Mouse (Mus musculus): ENCODE data around the gene Mapk12. TPM values are rescaled to one million over a fixed set of nuclear protein-coding genes. Genes with fewer than 3 reads are reported as not detected.

Mapk12 gene
- polyA plus RNA-seq, 1 experiment from 2014 or later: 16.7 TPM

- peak overlapping the region; percentile 97 for H3K9ac ChIP-seq
- H3K4me2 ChIP-seq: peak overlapping the region; percentile 92
- ATAC-seq (ENCODE audit: low FRiP score): no peak
- H3K36me3 ChIP-seq (replicated peaks): 0 out of 2 replicates have a peak, but pooled peaks cover 2% of the 10 kb centered on the region
- H3K4me1 ChIP-seq: peaks cover 93% of the 10 kb centered on the region
- H3K9me3 ChIP-seq: no peaks in the 10 kb centered on the region
- WGBS: 69% methylated on average over 4 of the region's 4 CpGs
- H3K27me3 ChIP-seq: no peaks in the 10 kb centered on the region
- H3K4me3 ChIP-seq (replicated peaks): peak overlapping the region; percentile 85
- H3K27ac ChIP-seq: peak overlapping the region; percentile 58
Observed at GRCm38 (mm10) chr15:89177576-89178259, 37.2 kb upstream of the Mapk12 start.

- H3K4me3 ChIP-seq (replicated peaks): peak overlapping the region; percentile 11; the same call in 1 of the 2 replicates
- WGBS: 13% methylated on average over 5 of the region's 5 CpGs
- H3K4me1 ChIP-seq: peaks cover 93% of the 10 kb centered on the region
- peak overlapping the region; percentile 58 for H3K27ac ChIP-seq
- no peaks in the 10 kb centered on the region for H3K9me3 ChIP-seq
- H3K9ac ChIP-seq: peak overlapping the region; percentile 42
- H3K36me3 ChIP-seq (replicated peaks): 0 out of 2 replicates have a peak, but pooled peaks cover 2% of the 10 kb centered on the region
- ATAC-seq (ENCODE audit: low FRiP score): no peak
- no peaks in the 10 kb centered on the region for H3K27me3 ChIP-seq
- H3K4me2 ChIP-seq: peak overlapping the region; percentile 92
Observed at GRCm38 (mm10) chr15:89177121-89177520, 36.6 kb upstream of the Mapk12 start.

- ATAC-seq (ENCODE audit: low FRiP score): no peak
- 79% methylated on average over 13 of the region's 13 CpGs for WGBS
- H3K9me3 ChIP-seq: no peaks in the 10 kb centered on the region
- no peak overlapping the region for H3K9ac ChIP-seq
- no peak overlapping the region for H3K4me3 ChIP-seq (replicated peaks)
- H3K36me3 ChIP-seq (replicated peaks): peaks cover 6% of the 10 kb centered on the region; the same call in 1 of the 2 replicates
- H3K27ac ChIP-seq: 0 out of 2 replicates have a peak overlapping the region, but pooled peaks have one; percentile 36
- no peak overlapping the region for H3K4me2 ChIP-seq
- H3K27me3 ChIP-seq: no peaks in the 10 kb centered on the region
- H3K4me1 ChIP-seq: peaks cover 93% of the 10 kb centered on the region
Observed at GRCm38 (mm10) chr15:89175411-89176155, 35.1 kb upstream of the Mapk12 start.

GRCm38 (mm10) chr15:89174889-89175339 is 34.4 kb upstream of the Mapk12 start:
- peaks cover 98% of the 10 kb centered on the region for H3K4me1 ChIP-seq
- no peaks in the 10 kb centered on the region for H3K27me3 ChIP-seq
- WGBS: 56% methylated on average over 11 of the region's 11 CpGs
- H3K36me3 ChIP-seq (replicated peaks): peaks cover 10% of the 10 kb centered on the region
- peak overlapping the region; percentile 92 for H3K4me2 ChIP-seq
- no peak overlapping the region for H3K9ac ChIP-seq
- no peak overlapping the region for H3K4me3 ChIP-seq (replicated peaks)
- ATAC-seq (ENCODE audit: low FRiP score): no peak
- H3K27ac ChIP-seq: no peak overlapping the region
- no peaks in the 10 kb centered on the region for H3K9me3 ChIP-seq

- H3K4me1 ChIP-seq: peaks cover 98% of the 10 kb centered on the region
- peak; percentile 45 for ATAC-seq (ENCODE audit: low FRiP score)
Observed at GRCm38 (mm10) chr15:89173906-89174214, 33.4 kb upstream of the Mapk12 start.

GRCm38 (mm10) chr15:89173024-89173905 is 32.8 kb upstream of the Mapk12 start:
- Histone ChIP-seq H3K4me3 (replicated peaks) (peak overlapping the region; percentile 49), H3K27ac (peak overlapping the region; percentile 86), H3K4me2 (peak overlapping the region; percentile 92), H3K4me1 (peaks cover 95% of the 10 kb centered on the region), H3K9me3 (no peaks in the 10 kb centered on the region), H3K27me3 (no peaks in the 10 kb centered on the region), H3K9ac (peak overlapping the region; percentile 68), H3K36me3 (replicated peaks) (peaks cover 25% of the 10 kb centered on the region)
- under 1% methylated on average over 62 of the region's 65 CpGs for WGBS
- peak; percentile 65 for ATAC-seq (ENCODE audit: low FRiP score)

More at GRCm38 (mm10) chr15:89173906-89174214, 33.4 kb upstream of the Mapk12 start:
- Histone ChIP-seq H3K4me2 (peak overlapping the region; percentile 92), H3K4me3 (replicated peaks) (peak overlapping the region; percentile 49), H3K27ac (no peak overlapping the region), H3K27me3 (no peaks in the 10 kb centered on the region), H3K9ac (peak overlapping the region; percentile 68), H3K36me3 (replicated peaks) (peaks cover 19% of the 10 kb centered on the region), H3K9me3 (no peaks in the 10 kb centered on the region)
- 1% methylated on average over 15 of the region's 15 CpGs for WGBS

GRCm38 (mm10) chr15:89172276-89172935 is 31.9 kb upstream of the Mapk12 start:
- Histone ChIP-seq H3K4me1 (peaks cover 86% of the 10 kb centered on the region), H3K9me3 (no peaks in the 10 kb centered on the region), H3K9ac (peak overlapping the region; percentile 68), H3K27ac (peak overlapping the region; percentile 86), H3K4me2 (peak overlapping the region; percentile 92), H3K36me3 (replicated peaks) (peaks cover 33% of the 10 kb centered on the region), H3K27me3 (no peaks in the 10 kb centered on the region), H3K4me3 (replicated peaks) (peak overlapping the region; percentile 49)
- ATAC-seq (ENCODE audit: low FRiP score): no peak
- WGBS: 23% methylated on average over 17 of the region's 17 CpGs

- ATAC-seq (ENCODE audit: low FRiP score): no peak
- Histone ChIP-seq H3K36me3 (replicated peaks) (peaks cover 39% of the 10 kb centered on the region), H3K4me1 (peaks cover 78% of the 10 kb centered on the region), H3K9ac (no peak overlapping the region), H3K4me3 (replicated peaks) (no peak overlapping the region), H3K9me3 (no peaks in the 10 kb centered on the region), H3K27me3 (no peaks in the 10 kb centered on the region), H3K4me2 (peak overlapping the region; percentile 8), H3K27ac (no peak overlapping the region; the same call in 1 of the 2 replicates)
- 94% methylated on average over 5 of the region's 5 CpGs for WGBS
Observed at GRCm38 (mm10) chr15:89171526-89172051, 31.1 kb upstream of the Mapk12 start.

- no peaks in the 10 kb centered on the region for H3K27me3 ChIP-seq
- ATAC-seq (ENCODE audit: low FRiP score): no peak
- H3K4me2 ChIP-seq: no peak overlapping the region
- peaks cover 63% of the 10 kb centered on the region for H3K4me1 ChIP-seq
- H3K27ac ChIP-seq: no peak overlapping the region
- peaks cover 54% of the 10 kb centered on the region for H3K36me3 ChIP-seq (replicated peaks)
- H3K9ac ChIP-seq: no peak overlapping the region
- H3K4me3 ChIP-seq (replicated peaks): no peak overlapping the region
- 80% methylated on average over 3 of the region's 3 CpGs for WGBS
- no peaks in the 10 kb centered on the region for H3K9me3 ChIP-seq
Observed at GRCm38 (mm10) chr15:89170102-89170501, 29.6 kb upstream of the Mapk12 start.

GRCm38 (mm10) chr15:89169431-89169830 is 28.9 kb upstream of the Mapk12 start:
- Histone ChIP-seq H3K27me3 (no peaks in the 10 kb centered on the region), H3K27ac (peak overlapping the region; percentile 65), H3K9me3 (no peaks in the 10 kb centered on the region), H3K4me2 (peak overlapping the region; percentile 26), H3K4me1 (peaks cover 56% of the 10 kb centered on the region), H3K9ac (peak overlapping the region; percentile 36), H3K4me3 (replicated peaks) (no peak overlapping the region), H3K36me3 (replicated peaks) (peaks cover 61% of the 10 kb centered on the region)
- 4% methylated on average over 10 of the region's 10 CpGs for WGBS
- ATAC-seq (ENCODE audit: low FRiP score): peak; percentile 62

- Histone ChIP-seq H3K4me3 (replicated peaks) (no peak overlapping the region), H3K9me3 (no peaks in the 10 kb centered on the region), H3K4me1 (peaks cover 51% of the 10 kb centered on the region), H3K27ac (peak overlapping the region; percentile 65), H3K4me2 (peak overlapping the region; percentile 26), H3K9ac (no peak overlapping the region), H3K36me3 (replicated peaks) (peaks cover 66% of the 10 kb centered on the region), H3K27me3 (no peaks in the 10 kb centered on the region)
- no peak for ATAC-seq (ENCODE audit: low FRiP score)
- 62% methylated on average over 10 of the region's 10 CpGs for WGBS
Observed at GRCm38 (mm10) chr15:89168922-89169321, 28.4 kb upstream of the Mapk12 start.

Measured in forebrain, embryonic 12.5 days (tissue).